Mouse (Mus musculus) stomach, embryonic 14.5 days (tissue): Measurements from ENCODE around the gene Itpr2. TPM values are rescaled to one million over a fixed set of nuclear protein-coding genes. Genes with fewer than 3 reads are reported as not detected.

Experiments
- ATAC-seq: fragments of 200-750 bp; cut with Nextera tagmentation; 2 replicates; pipeline ENCODE4 v1.8.0; 2017; ENCODE audit warnings: low read depth, moderate TSS enrichment; ENCODE audit not compliant: insufficient number of reproducible peaks, insufficient read depth, low FRiP score
- H3K27ac ChIP-seq: fragments of 300-500 bp; sonication (generic); 2 replicates; pipeline ENCODE4 v1.5.1; 2014; ENCODE audit warnings: mild to moderate bottlenecking, low read length, moderate library complexity, mixed read lengths
- H3K27me3 ChIP-seq: fragments of 300-500 bp; sonication (generic); 2 replicates; pipeline ENCODE4 v1.6.1; 2014; ENCODE audit warnings: low read length, control low read depth, mixed read lengths; ENCODE audit not compliant: control insufficient read depth, insufficient read depth
- H3K36me3 ChIP-seq: fragments of 300-500 bp; sonication (generic); 2 replicates; pipeline ENCODE4 v1.6.1; 2014; ENCODE audit warnings: mild to moderate bottlenecking, control low read depth, low read length, moderate library complexity, mixed read lengths; ENCODE audit not compliant: control insufficient read depth, insufficient read depth
- H3K4me1 ChIP-seq: fragments of 300-500 bp; sonication (generic); 2 replicates; pipeline ENCODE4 v1.6.1; 2014; ENCODE audit warnings: low read length, control low read depth, mixed read lengths; ENCODE audit not compliant: control insufficient read depth, insufficient read depth
- H3K4me2 ChIP-seq: fragments of 300-500 bp; sonication (generic); replicated peaks from 2 replicates; pipeline ENCODE4 v1.6.1; 2014; ENCODE audit warnings: low read depth, low read length, control low read depth
- H3K4me3 ChIP-seq: fragments of 300-500 bp; sonication (generic); 2 replicates; pipeline ENCODE4 v1.5.1; 2014; ENCODE audit warnings: low read depth, low read length, control low read depth
- H3K9ac ChIP-seq: fragments of 300-500 bp; sonication (generic); replicated peaks from 2 replicates; pipeline ENCODE4 v1.6.1; 2014; ENCODE audit warnings: low read depth, mild to moderate bottlenecking, control low read depth, low read length, moderate library complexity, mixed read lengths
- H3K9me3 ChIP-seq: fragments of 300-500 bp; sonication (generic); 2 replicates; pipeline ENCODE4 v1.6.1; 2016; ENCODE audit warnings: low read depth, low read length, control low read depth; ENCODE audit not compliant: control insufficient read depth
- WGBS: fragments of 180-500 bp; shearing (Covaris S2); extraction: QIAGEN DNeasy Blood & Tissue Kit; methylation state at CpG from one replicate; pipeline ENCODE4 v1.1.7; 2014; 5-methylcytosine and 5-hydroxymethylcytosine counted together
- polyA plus RNA-seq: library from polyadenylated mRNA; unstranded; fragments of >200 nt; fragmentation: Nextera tagmentation; extraction: Ambion mirVana; gene quantifications from 2 replicates; pipeline ENCODE4 v1.2.1, GENCODE M21; 2014

Itpr2 gene
- polyA plus RNA-seq, 1 experiment from 2014 or later: 10.0 TPM

- no peak overlapping the region for H3K4me2 ChIP-seq
- H3K9me3 ChIP-seq: no peaks in the 10 kb centered on the region
- H3K27me3 ChIP-seq: no peaks in the 10 kb centered on the region
- 0 out of 2 replicates have a peak, but pooled peaks cover 3% of the 10 kb centered on the region for H3K4me1 ChIP-seq
- H3K36me3 ChIP-seq: no peaks in the 10 kb centered on the region
- H3K9ac ChIP-seq: no peak overlapping the region
- ATAC-seq: no peak
- WGBS: 84% methylated on average over 3 of the region's 3 CpGs
- H3K27ac ChIP-seq: no peak overlapping the region
- H3K4me3 ChIP-seq: no peak overlapping the region
Measured at GRCm38 (mm10) chr6:146329079-146329478, 172.9 kb downstream of the Itpr2 start.

- no peak for ATAC-seq
Measured at GRCm38 (mm10) chr6:146326631-146327030, 175.4 kb downstream of the Itpr2 start.

DNA sequence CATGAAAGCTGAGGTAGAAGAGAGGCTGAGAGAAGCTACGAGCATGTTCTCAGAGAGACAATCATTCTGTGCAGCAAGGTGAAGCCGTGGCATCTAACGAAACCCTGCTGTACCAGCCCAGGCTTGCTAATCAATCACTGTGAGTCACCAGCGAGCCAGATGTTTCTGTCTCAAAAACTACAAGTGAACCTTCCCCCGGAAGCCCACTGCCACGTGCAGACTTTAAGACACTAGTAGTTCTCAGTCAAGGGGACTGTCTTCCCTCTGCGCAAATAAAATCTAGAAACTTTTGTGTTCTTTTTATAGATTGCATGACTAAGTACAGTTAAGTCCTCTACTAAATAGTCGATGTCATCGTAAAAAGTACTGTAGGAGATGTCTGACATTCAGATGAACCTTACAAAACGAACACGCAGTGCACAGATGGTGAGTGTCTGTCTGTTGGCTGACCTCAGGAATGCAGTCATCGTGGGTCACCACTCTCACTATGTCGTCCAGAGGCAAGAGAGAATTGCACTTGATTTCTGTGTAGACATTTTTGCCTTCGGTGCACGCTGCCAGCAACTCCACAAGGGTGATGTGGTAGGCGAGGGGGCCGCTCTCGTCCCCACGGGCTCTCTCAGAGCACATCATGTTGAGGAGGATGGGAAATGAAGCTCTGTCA lies 177.3 kb downstream of the Itpr2 start:
- 52% methylated on average over 19 of the region's 19 CpGs for WGBS
- H3K4me3 ChIP-seq: no peak overlapping the region
- peak; percentile 42; the same call in 1 of the 2 replicates for ATAC-seq

More at GRCm38 (mm10) chr6:146326631-146327030, 175.4 kb downstream of the Itpr2 start:
- no peaks in the 10 kb centered on the region for H3K9me3 ChIP-seq
- WGBS: 93% methylated on average over 8 of the region's 8 CpGs
- H3K36me3 ChIP-seq: no peaks in the 10 kb centered on the region
- H3K4me2 ChIP-seq: no peak overlapping the region
- no peaks in the 10 kb centered on the region for H3K27me3 ChIP-seq
- H3K4me1 ChIP-seq: peaks cover 10% of the 10 kb centered on the region; the same call in 1 of the 2 replicates
- H3K4me3 ChIP-seq: no peak overlapping the region
- no peak overlapping the region for H3K27ac ChIP-seq
- H3K9ac ChIP-seq: no peak overlapping the region

DNA sequence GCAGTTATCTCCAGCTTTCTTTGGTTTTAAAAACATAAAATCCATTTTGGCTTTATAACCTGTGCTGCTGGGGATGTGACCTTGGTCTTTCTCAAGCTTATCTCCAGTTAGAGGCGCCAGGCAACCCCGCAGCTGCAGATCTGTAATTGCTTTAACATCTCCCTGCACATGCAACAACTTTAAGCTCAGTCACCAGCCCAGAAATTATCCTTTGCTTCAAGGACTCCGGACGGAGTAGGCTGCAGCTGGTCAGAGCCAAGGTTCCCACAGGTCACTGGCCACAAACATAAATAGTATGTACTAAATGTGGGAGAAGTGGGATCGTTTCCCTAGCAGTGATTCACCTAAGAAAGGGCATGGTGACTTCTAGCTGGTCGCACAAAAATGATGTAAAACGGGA lies 179.5 kb downstream of the Itpr2 start:
- ATAC-seq: no peak
- Histone ChIP-seq H3K4me2 (no peak overlapping the region), H3K27ac (no peak overlapping the region), H3K4me3 (no peak overlapping the region), H3K4me1 (peaks cover 14% of the 10 kb centered on the region; the same call in 1 of the 2 replicates), H3K36me3 (no peaks in the 10 kb centered on the region), H3K9me3 (no peaks in the 10 kb centered on the region), H3K27me3 (no peaks in the 10 kb centered on the region), H3K9ac (no peak overlapping the region)
- 43% methylated on average over 7 of the region's 7 CpGs for WGBS

More for the DNA sequence above, 177.3 kb downstream of the Itpr2 start:
- Histone ChIP-seq H3K9me3 (no peaks in the 10 kb centered on the region), H3K36me3 (no peaks in the 10 kb centered on the region), H3K27me3 (no peaks in the 10 kb centered on the region), H3K4me1 (peaks cover 13% of the 10 kb centered on the region; the same call in 1 of the 2 replicates), H3K9ac (no peak overlapping the region), H3K27ac (no peak overlapping the region), H3K4me2 (no peak overlapping the region)

- ATAC-seq: no peak
- no peak overlapping the region for H3K27ac ChIP-seq
- WGBS: 26% methylated on average over 4 of the region's 4 CpGs
Measured at GRCm38 (mm10) chr6:146321951-146322350, 180.1 kb downstream of the Itpr2 start.

GRCm38 (mm10) chr6:146316415-146316814 lies 185.6 kb downstream of the Itpr2 start:
- Histone ChIP-seq H3K4me3 (no peak overlapping the region), H3K36me3 (no peaks in the 10 kb centered on the region), H3K27ac (no peak overlapping the region), H3K9me3 (peaks cover 3% of the 10 kb centered on the region; the same call in 1 of the 2 replicates), H3K9ac (no peak overlapping the region), H3K27me3 (no peaks in the 10 kb centered on the region), H3K4me2 (no peak overlapping the region), H3K4me1 (0 out of 2 replicates have a peak, but pooled peaks cover 5% of the 10 kb centered on the region)
- ATAC-seq: no peak
- 70% methylated on average over 6 of the region's 6 CpGs for WGBS

More at GRCm38 (mm10) chr6:146321951-146322350, 180.1 kb downstream of the Itpr2 start:
- Histone ChIP-seq H3K27me3 (no peaks in the 10 kb centered on the region), H3K4me1 (peaks cover 15% of the 10 kb centered on the region; the same call in 1 of the 2 replicates), H3K9me3 (no peaks in the 10 kb centered on the region), H3K36me3 (no peaks in the 10 kb centered on the region), H3K4me3 (no peak overlapping the region), H3K9ac (no peak overlapping the region), H3K4me2 (no peak overlapping the region)

DNA sequence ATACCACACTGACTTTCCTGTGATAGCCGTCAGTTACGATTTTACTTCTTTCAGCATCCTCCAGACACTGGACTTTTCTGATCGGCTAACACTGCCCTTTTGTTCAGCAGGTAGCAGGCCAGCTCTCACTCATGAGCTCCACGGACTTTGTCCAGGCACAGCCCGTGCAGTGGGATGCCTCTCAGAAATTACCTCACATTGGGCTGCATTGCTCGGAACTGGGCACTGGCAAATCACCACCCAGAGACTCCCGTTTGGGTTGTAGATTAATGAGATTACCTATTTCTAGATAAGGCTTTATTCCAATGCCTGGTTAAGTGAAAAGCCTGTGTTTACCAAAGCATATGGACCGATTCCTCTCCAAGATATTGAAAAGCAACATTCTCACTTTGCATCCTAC lies 186.9 kb downstream of the Itpr2 start:
- Histone ChIP-seq H3K9ac (no peak overlapping the region), H3K4me2 (no peak overlapping the region), H3K36me3 (no peaks in the 10 kb centered on the region), H3K4me1 (0 out of 2 replicates have a peak, but pooled peaks cover 2% of the 10 kb centered on the region), H3K9me3 (peaks cover 3% of the 10 kb centered on the region; the same call in 1 of the 2 replicates), H3K4me3 (no peak overlapping the region), H3K27ac (no peak overlapping the region), H3K27me3 (no peaks in the 10 kb centered on the region)
- 85% methylated on average over 8 of the region's 8 CpGs for WGBS
- no peak for ATAC-seq

DNA sequence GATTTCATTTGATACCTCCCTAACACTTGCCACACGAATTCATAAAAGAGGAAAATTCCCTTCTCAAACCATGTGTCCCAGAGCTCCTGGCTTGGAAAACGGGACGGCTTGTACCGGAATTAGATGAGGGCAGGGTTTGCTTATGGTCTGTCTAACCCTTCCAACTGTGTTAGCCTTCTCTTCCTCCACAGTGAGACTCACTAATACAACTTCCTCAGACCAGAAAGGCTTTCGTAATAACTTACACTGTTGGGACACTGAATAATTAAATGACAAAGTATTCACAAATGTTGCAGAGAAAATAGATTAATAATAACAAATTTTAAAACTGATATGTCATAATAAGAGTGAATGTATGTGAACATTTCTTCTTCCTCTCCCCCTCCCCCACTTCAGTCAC lies 187.7 kb downstream of the Itpr2 start:
- Histone ChIP-seq H3K4me1 (0 out of 2 replicates have a peak, but pooled peaks cover 2% of the 10 kb centered on the region), H3K9me3 (peaks cover 3% of the 10 kb centered on the region; the same call in 1 of the 2 replicates), H3K9ac (no peak overlapping the region), H3K27ac (no peak overlapping the region), H3K4me3 (no peak overlapping the region), H3K36me3 (no peaks in the 10 kb centered on the region), H3K4me2 (no peak overlapping the region), H3K27me3 (no peaks in the 10 kb centered on the region)
- WGBS: 83% methylated on average over 5 of the region's 5 CpGs
- no peak for ATAC-seq
